Mouse (Mus musculus): ENCODE data around the gene Ndufv3.

- TF ChIP-seq CTCF (conservative IDR thresholded peaks at IDR 0.05; ENCODE audit: insufficient read depth, insufficient read length, low read depth, low read length), result no peak
- TF ChIP-seq POLR2A (IDR thresholded peaks at IDR 0.05; ENCODE audit: low read depth, low read length), result no peak
Measured at GRCm38 (mm10) chr17:31505013-31505412, 14.9 kb upstream of the Ndufv3 start.

Data from kidney, adult 2 months (tissue).